Mouse (Mus musculus) monocyte, adult 5-6 weeks (primary cell): Measurements from ENCODE around the gene Cox6b1. TPM values are rescaled to one million over a fixed set of nuclear protein-coding genes. Genes with fewer than 3 reads are reported as not detected.

Experiments
- ATAC-seq: fragments of 153-309, 156-312 bp; replicated peaks from 2 replicates; pipeline ENCODE4 v1.8.0; 2017; ENCODE audit warnings: mild to moderate bottlenecking; ENCODE audit not compliant: low TSS enrichment, insufficient number of reproducible peaks, severe bottlenecking, poor library complexity, low FRiP score
- total RNA-seq: library from RNA; stranded (forward); fragments of 200-1000, 200-491, 200-594 nt; gene quantifications from 3 replicates; pipeline ENCODE4 v1.2.3, GENCODE M21; 2017

Gene Cox6b1
- total RNA-seq, 1 experiment from 2014 or later, result 424 TPM

DNA sequence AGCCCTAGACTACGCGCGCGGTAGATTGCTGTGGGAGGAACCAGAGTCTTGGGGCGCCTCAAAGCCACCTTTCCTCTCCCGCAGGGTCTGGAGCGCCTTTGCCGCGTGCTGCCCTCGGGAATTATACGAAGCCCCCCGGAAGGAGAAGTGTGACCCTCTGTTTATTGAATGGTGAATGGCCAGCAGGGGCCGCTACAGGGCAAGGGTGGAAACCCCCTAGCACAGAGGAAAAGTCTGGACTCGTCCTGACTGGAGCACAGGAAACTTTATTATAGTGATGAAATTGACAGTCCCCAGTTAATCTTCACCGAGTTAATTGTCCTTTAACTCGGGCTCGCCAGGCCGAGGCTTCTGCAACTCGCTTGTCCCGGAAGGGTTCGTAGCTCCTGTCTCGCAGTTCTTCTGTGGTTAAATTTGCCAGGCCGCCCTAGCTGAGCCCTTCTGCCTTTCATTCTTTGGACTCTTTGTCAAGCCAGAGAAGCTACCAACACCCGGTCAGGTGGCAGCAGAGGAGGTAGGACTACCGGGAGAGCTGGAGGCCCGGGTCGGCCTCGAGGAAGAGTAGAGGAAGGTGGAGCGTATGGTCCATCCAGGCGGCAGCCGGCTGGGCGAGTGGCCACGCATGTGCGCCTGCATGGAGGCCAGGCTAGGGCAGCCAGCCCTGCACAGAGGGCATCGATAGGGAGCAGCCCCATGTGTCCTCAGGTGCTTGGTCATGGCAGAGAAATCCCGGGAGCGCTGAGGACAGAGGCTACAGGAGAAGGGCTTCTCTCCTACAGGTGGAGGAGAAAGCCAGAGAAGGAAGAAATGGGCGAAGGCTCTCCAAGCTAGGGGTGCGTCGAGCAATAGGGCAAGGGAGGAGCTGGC, 36.3 kb downstream of the Cox6b1 start:
- ATAC-seq, result peak; percentile 3

DNA sequence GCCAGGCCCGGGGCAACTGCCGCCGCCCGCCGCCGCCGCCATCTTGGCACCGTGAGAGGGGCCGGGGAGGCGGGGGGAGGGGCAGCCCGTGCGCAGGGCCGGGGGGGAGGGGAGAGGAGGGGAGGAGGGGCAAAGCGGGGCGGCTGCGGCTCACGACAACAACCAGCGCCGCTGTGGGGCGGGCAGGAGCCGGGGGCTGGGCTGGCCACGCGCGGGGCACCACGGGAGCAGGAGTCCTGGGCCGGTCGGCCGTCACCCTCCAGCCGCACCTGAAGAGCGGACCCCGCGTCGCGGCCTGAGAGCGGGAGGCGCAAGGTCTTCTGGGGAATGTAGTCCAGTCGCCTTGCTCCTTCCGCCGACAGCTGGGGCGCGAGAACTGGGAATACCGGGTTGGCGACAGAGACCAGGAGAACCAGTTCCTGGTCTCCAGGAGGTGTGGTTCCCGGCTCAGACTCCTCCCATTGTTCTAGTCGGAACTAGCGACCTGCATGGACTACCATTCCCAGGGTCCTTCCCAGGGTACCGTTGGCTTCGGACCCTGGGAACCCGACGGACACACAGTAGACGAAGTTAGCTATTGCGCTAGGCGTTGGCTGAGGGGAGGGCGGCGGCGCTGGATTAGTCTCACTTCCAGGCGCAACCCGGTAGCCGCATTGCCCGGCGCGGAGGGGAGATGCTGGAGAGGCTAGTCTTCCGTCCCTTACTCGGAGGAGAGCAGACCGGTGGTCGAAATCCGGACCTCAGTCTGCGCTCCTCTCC, 37.1 kb downstream of the Cox6b1 start, which contains the start of gene Kmt2b:
Gene Kmt2b (minus strand): TSS at position 51 of the 759 bp plus-strand sequence.
- ATAC-seq, result peak; percentile 73

GRCm38 (mm10) chr7:30587842-30588667, 37.9 kb downstream of the Cox6b1 start:
- no peak for ATAC-seq

DNA sequence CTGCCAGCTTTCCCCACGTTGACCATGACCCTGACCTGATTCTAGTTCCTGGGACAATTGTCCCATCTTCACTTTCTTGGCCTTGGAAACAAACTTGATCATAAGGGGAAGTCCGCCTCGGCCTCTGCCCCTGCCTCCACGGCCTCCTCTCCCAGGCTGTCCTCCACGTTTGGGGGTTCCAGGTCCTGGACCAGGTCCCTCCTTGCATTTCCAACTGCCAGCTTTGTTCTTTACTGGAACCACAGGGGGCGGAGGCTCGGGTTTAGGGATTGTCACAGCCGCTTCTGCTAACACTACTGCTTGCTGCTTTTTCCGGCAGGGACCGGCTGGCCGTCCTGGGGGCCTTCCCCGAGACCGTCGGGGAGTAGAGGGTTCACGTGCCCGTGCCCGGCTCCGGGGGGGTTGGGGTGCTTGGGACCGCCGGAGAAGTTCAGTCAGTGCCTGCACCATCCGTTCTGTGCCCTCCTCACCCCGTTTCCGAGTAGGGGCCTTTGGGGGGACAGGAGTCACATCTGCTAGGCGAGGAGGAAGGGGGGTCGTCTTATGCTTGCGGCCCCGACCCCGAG, 39.4 kb downstream of the Cox6b1 start:
- no peak for ATAC-seq

DNA sequence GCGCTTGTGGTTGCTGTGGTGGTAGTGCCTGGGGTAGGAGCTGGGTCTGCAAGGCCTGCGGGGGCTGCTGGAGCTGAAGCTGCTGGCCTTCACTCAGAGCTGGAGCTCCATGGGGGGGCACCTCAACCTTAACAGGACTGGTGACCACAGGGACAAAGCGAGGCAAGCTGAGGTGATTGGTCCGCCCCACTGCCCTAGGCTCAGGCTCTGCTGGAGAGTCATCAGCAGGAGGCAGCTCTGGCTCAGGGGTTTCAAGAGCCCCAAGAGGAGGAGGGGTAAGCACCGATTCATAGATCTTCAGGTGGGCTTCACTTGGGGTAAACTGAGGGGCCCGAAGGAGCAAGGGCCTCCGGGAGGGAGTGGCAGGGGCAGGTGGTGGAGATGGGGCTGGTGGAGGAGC, 40.8 kb downstream of the Cox6b1 start:
- no peak for ATAC-seq

GRCm38 (mm10) chr7:30584339-30584738, 41.6 kb downstream of the Cox6b1 start:
- no peak for ATAC-seq

GRCm38 (mm10) chr7:30581547-30581946, 44.4 kb downstream of the Cox6b1 start:
- ATAC-seq, result no peak

- no peak for ATAC-seq
These were observed 46.0 kb downstream of the Cox6b1 start for GRCm38 (mm10) chr7:30579950-30580349.

- no peak for ATAC-seq
These were observed 53.0 kb downstream of the Cox6b1 start for GRCm38 (mm10) chr7:30572969-30573368.

DNA sequence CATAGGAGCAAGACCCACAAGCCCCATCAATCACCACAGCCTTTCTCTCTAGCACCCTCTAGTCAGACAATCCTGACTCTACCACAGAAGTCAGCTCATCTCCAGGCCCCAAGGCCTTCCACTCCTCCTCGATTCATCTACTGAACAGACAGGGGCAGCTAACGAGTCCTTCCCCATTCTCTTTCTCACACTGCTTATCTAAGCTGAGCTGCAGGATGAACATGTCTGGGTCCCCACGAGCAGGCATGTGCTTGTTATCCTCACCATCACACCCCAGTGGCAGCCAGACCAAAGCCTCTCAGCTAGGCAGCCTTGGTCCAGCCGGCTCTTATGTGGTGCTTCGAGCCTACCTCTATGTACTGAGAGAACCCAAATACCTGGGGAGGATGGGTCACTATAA, 53.6 kb downstream of the Cox6b1 start:
- no peak for ATAC-seq

- ATAC-seq, result no peak
These were observed 58.4 kb downstream of the Cox6b1 start for GRCm38 (mm10) chr7:30567555-30567954.

Other genes with a start within 250 kb of the Cox6b1 start
- 1,651 to 1,754 TPM (median 1,724 TPM) in 3 replicates for gene Tyrobp, start 212.4 kb downstream of the Cox6b1 start, total RNA-seq
- gene Hcst, start 206.3 kb downstream of the Cox6b1 start, total RNA-seq, result 44.2 to 97.2 TPM (median 67.5 TPM) in 3 replicates
- gene Nfkbid, start 204.4 kb downstream of the Cox6b1 start, total RNA-seq, result 25.9 to 48.3 TPM (median 34.1 TPM) in 3 replicates
- 0.68 TPM in 1 of 3 replicates, not detected in the others for gene Aplp1, start 180.6 kb downstream of the Cox6b1 start, total RNA-seq
- not detected in 3 replicates for gene Kirrel2, start 168.5 kb downstream of the Cox6b1 start, total RNA-seq
- gene Nphs1, start 167.8 kb downstream of the Cox6b1 start, total RNA-seq, result not detected in 3 replicates
- not detected in 3 replicates for gene Prodh2, start 132.5 kb downstream of the Cox6b1 start, total RNA-seq
- gene Arhgap33, start 91.1 kb downstream of the Cox6b1 start, total RNA-seq, result 0.97 to 1.5 TPM in 2 of 3 replicates, not detected in the other
- 0.19 to 2.7 TPM (median 1.5 TPM) in 3 replicates for gene Hspb6, start 74.0 kb downstream of the Cox6b1 start, total RNA-seq
- 1.7 to 4.3 TPM (median 3.3 TPM) in 3 replicates for gene Proser3, start 73.9 kb downstream of the Cox6b1 start, total RNA-seq
- gene Lin37, start 66.3 kb downstream of the Cox6b1 start, total RNA-seq, result 8.1 to 26.1 TPM (median 10.0 TPM) in 3 replicates
- gene U2af1l4, start 62.9 kb downstream of the Cox6b1 start, total RNA-seq, result 66.7 to 101 TPM (median 99.2 TPM) in 3 replicates
- 3.5 to 14.5 TPM (median 11.1 TPM) in 3 replicates for gene Gm49396, start 62.8 kb downstream of the Cox6b1 start, total RNA-seq
- 76.7 to 145 TPM (median 135 TPM) in 3 replicates for gene Psenen, start 62.5 kb downstream of the Cox6b1 start, total RNA-seq
- gene Igflr1, start 60.7 kb downstream of the Cox6b1 start, total RNA-seq, result 0.43 TPM in 1 of 3 replicates, not detected in the others
- gene Kmt2b, start 37.4 kb downstream of the Cox6b1 start, total RNA-seq, result 15.4 to 44.0 TPM (median 23.8 TPM) in 3 replicates
- 8.4 to 30.5 TPM (median 20.6 TPM) in 3 replicates for gene Zbtb32, start 27.2 kb downstream of the Cox6b1 start, total RNA-seq
- 1.1 TPM in 1 of 3 replicates, not detected in the others for gene Upk1a, start 13.3 kb downstream of the Cox6b1 start, total RNA-seq
- not detected in 3 replicates for gene Etv2, start 9.7 kb upstream of the Cox6b1 start, total RNA-seq
- gene Rbm42, start 24.2 kb upstream of the Cox6b1 start, total RNA-seq, result 63.9 to 74.7 TPM (median 64.6 TPM) in 3 replicates
- gene Haus5, start 38.8 kb upstream of the Cox6b1 start, total RNA-seq, result 5.6 to 20.3 TPM (median 11.0 TPM) in 3 replicates
- not detected in 3 replicates for gene Pmis2, start 45.5 kb upstream of the Cox6b1 start, total RNA-seq
- not detected in 3 replicates for gene 2200002J24Rik, start 72.8 kb upstream of the Cox6b1 start, total RNA-seq
- 0.75 TPM in 1 of 3 replicates, not detected in the others for gene Atp4a, start 86.1 kb upstream of the Cox6b1 start, total RNA-seq
- 14.0 to 17.1 TPM (median 17.0 TPM) in 3 replicates for gene Tmem147, start 103.4 kb upstream of the Cox6b1 start, total RNA-seq
- gene Gapdhs, start 117.5 kb upstream of the Cox6b1 start, total RNA-seq, result 0.85 to 1.9 TPM in 2 of 3 replicates, not detected in the other
- 2.3 TPM in 1 of 3 replicates, not detected in the others for gene Sbsn, start 125.3 kb upstream of the Cox6b1 start, total RNA-seq
- gene Dmkn, start 137.6 kb upstream of the Cox6b1 start, total RNA-seq, result not detected in 3 replicates
- gene Krtdap, start 161.7 kb upstream of the Cox6b1 start, total RNA-seq, result not detected in 3 replicates
- gene Ffar2, start 197.6 kb upstream of the Cox6b1 start, total RNA-seq, result 0.19 to 3.1 TPM (median 1.2 TPM) in 3 replicates
- not detected in 3 replicates for gene Ffar3, start 230.0 kb upstream of the Cox6b1 start, total RNA-seq
- 0.10 to 1.5 TPM (median 0.32 TPM) in 3 replicates for gene Ffar1, start 235.4 kb upstream of the Cox6b1 start, total RNA-seq